In genomic region chr4:3497392-3497791, GRCm38 (mm10) we compare ENCODE assay signal across 7 mouse cellular contexts.
DNase-seq lines count a peak whose midpoint lies in the region; ATAC-seq and TF ChIP-seq lines count a peak whose summit lies in the region.
"Not testable (repeated sequence)": the region's sequence is repeated elsewhere in the genome, so short reads cannot be mapped to it uniquely, and the experiment has no call there.

No protein-coding gene starts in this region.

- peak; percentile 66 for ATAC-seq in common myeloid progenitor, adult 5-6 weeks (replicated peaks; ENCODE audit: low read depth, poor library complexity, severe bottlenecking)
- peak; percentile 57 to 68 for ATAC-seq in hematopoietic stem cell, adult 5-6 weeks (replicated peaks in 1 of 2; ENCODE audit: insufficient read depth in 1 of 2, low FRiP score in 2 of 2, low TSS enrichment in 1 of 2, low read depth in 1 of 2, poor library complexity in 2 of 2, severe bottlenecking in 2 of 2)
- peak; percentile 80 for ATAC-seq in liver, embryonic 12.5 days
- peak; percentile 66 for ATAC-seq in liver, embryonic 14.5 days (ENCODE audit: insufficient read depth)
- ATAC-seq in liver, embryonic 16.5 days (ENCODE audit: low read depth), result peak; percentile 62
- peak; percentile 49 for ATAC-seq in megakaryocyte progenitor cell, adult 5-6 weeks (replicated peaks; ENCODE audit: poor library complexity)
- ATAC-seq in neutrophil, adult 5-6 weeks (ENCODE audit: extremely low read depth, insufficient number of reproducible peaks, low FRiP score, poor library complexity, severe bottlenecking), result 0 out of 2 replicates have a peak, but pooled peaks have one; percentile 4

- not testable (repeated sequence) for H3K4me1 ChIP-seq in liver, embryonic 12.5 days; liver, embryonic 14.5 days (replicated peaks; ENCODE audit: control insufficient read depth in 2 of 2, insufficient read depth in 2 of 2, low read length in 1 of 2); liver, embryonic 16.5 days (ENCODE audit: control insufficient read depth, low read depth, low read length)

- no CpG with 5 or more reads among the region's 3 CpGs for WGBS in liver, embryonic 12.5 days (ENCODE audit: insufficient replicate concordance)
- no CpG with 5 or more reads among the region's 3 CpGs for WGBS in liver, embryonic 14.5 days (ENCODE audit: insufficient replicate concordance)
- WGBS in liver, embryonic 16.5 days (ENCODE audit: insufficient replicate concordance), result no CpG with 5 or more reads among the region's 3 CpGs

- H3K27me3 ChIP-seq in liver, embryonic 12.5 days (replicated peaks); liver, embryonic 14.5 days (ENCODE audit: control insufficient read depth, insufficient read depth, low read length); liver, embryonic 16.5 days (ENCODE audit: control insufficient read depth, insufficient read depth, low read depth, low read length): not testable (repeated sequence)

- DNase-seq in liver, embryonic 14.5 days (ENCODE audit: low read depth in 3 of 3, low spot score in 3 of 3), result not testable (repeated sequence)

- H3K4me2 ChIP-seq in liver, embryonic 12.5 days; liver, embryonic 14.5 days (ENCODE audit: low read depth); liver, embryonic 16.5 days (ENCODE audit: low read depth, low read length): not testable (repeated sequence)

- H3K27ac ChIP-seq in liver, embryonic 12.5 days; liver, embryonic 14.5 days; liver, embryonic 16.5 days (ENCODE audit: low read length): not testable (repeated sequence)

- H3K9ac ChIP-seq in liver, embryonic 12.5 days; liver, embryonic 14.5 days (replicated peaks); liver, embryonic 16.5 days (ENCODE audit: low read depth, low read length): not testable (repeated sequence)

- H3K9me3 ChIP-seq in liver, embryonic 12.5 days (replicated peaks); liver, embryonic 14.5 days (ENCODE audit: control insufficient read depth, low read length); liver, embryonic 16.5 days (replicated peaks; ENCODE audit: control insufficient read depth, low read length): not testable (repeated sequence)

- TF ChIP-seq EP300 in liver, embryonic 14.5 days (IDR thresholded peaks at IDR 0.05; ENCODE audit: low read depth), result not testable (repeated sequence)

- H3K4me3 ChIP-seq in liver, embryonic 12.5 days; liver, embryonic 14.5 days (ENCODE audit: insufficient read depth in 1 of 2, low read depth in 2 of 2, low read length in 2 of 2); liver, embryonic 16.5 days (ENCODE audit: low read depth, low read length): not testable (repeated sequence)

- not testable (repeated sequence) for H3K36me3 ChIP-seq in liver, embryonic 12.5 days; liver, embryonic 14.5 days (replicated peaks; ENCODE audit: control insufficient read depth, insufficient read depth, low read depth); liver, embryonic 16.5 days (ENCODE audit: control insufficient read depth, insufficient read depth)

- TF ChIP-seq CTCF in liver, embryonic 14.5 days (IDR thresholded peaks at IDR 0.05; ENCODE audit: low read depth), result not testable (repeated sequence)

Comparison
In these comparisons a context has a peak if more than half of its experiments do, and no peak if none do; other contexts are left out.
1. ATAC-seq: peak in every context shown above with its lines; median percentile 80 in liver, embryonic 12.5 days; 66 in common myeloid progenitor, adult 5-6 weeks; 66 in liver, embryonic 14.5 days; 62 in hematopoietic stem cell, adult 5-6 weeks; 62 in liver, embryonic 16.5 days; 49 in megakaryocyte progenitor cell, adult 5-6 weeks; 4 in neutrophil, adult 5-6 weeks.